Mouse (Mus musculus) bone marrow, adult 2 months (tissue): ENCODE data around the gene Snx11.

ENCODE experiments used
- CTCF ChIP-seq: fragments of 200-500 bp; IDR thresholded peaks from 2 replicates; pipeline ENCODE4 v1.5.1; 2011; ENCODE audit warnings: low read length, control low read depth; ENCODE audit not compliant: control insufficient read depth, insufficient read depth
- POLR2A ChIP-seq: fragments of 200-500 bp; IDR thresholded peaks from 2 replicates; pipeline ENCODE4 v1.6.1; 2011; ENCODE audit warnings: low read depth, mild to moderate bottlenecking, control low read depth, low read length, borderline replicate concordance; ENCODE audit not compliant: control insufficient read depth

DNA sequence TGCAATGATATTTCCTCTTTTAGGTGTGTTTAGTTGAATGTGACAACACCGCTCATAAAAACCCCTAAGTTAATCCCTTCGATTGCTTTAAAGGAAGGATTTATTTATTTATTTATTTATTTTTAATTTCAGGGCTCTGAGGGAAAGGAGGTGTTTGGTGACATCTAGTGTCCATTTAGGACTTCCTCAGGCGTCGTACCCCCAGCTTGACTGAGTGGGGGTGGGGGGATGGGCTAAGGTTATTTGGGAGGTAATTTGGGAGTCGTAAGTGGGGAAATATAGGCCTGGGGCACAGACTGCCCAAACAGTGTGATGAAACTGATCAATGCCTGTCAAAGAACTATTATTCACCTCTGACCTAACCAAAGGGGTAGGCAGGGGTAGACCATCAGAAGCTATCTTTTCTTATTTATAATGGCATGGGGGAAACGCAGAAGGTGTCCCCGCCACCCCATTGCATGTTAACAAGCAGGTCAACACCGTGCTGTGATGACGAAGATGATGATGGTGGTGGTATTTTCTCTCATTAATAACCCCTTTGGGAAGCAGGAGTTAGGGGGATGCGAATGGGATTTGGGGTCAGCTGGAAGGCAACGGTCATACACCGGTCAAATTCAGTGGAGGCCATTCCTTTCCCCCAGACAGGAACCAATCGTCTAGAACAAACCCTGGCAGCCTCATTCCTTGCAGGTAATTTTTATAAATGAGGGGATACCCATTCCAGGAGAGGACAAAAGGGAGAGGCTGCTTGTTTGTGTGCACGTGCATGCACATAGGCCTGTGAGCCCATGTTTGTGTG is 39.5 kb downstream of the Snx11 start:
- TF ChIP-seq POLR2A (no peak), CTCF (no peak)
